Mouse (Mus musculus) megakaryocyte progenitor cell, adult 5-6 weeks (primary cell): ENCODE measurements at regions not wholly inside any gene's neighbourhood (a gene's known extent, or its start where the extent isn't known, plus 50 kb on each side); places are given as distances from the start of the nearest gene placed in this dataset.
A peak's percentile ranks its signal among the peaks of the same experiment; 100 is the strongest.

ENCODE experiments used
- ATAC-seq: replicated peaks from 2 replicates; pipeline ENCODE4 v1.8.0; 2016; ENCODE audit warnings: mild to moderate bottlenecking, moderate TSS enrichment, inconsistent platforms; ENCODE audit not compliant: poor library complexity

DNA sequence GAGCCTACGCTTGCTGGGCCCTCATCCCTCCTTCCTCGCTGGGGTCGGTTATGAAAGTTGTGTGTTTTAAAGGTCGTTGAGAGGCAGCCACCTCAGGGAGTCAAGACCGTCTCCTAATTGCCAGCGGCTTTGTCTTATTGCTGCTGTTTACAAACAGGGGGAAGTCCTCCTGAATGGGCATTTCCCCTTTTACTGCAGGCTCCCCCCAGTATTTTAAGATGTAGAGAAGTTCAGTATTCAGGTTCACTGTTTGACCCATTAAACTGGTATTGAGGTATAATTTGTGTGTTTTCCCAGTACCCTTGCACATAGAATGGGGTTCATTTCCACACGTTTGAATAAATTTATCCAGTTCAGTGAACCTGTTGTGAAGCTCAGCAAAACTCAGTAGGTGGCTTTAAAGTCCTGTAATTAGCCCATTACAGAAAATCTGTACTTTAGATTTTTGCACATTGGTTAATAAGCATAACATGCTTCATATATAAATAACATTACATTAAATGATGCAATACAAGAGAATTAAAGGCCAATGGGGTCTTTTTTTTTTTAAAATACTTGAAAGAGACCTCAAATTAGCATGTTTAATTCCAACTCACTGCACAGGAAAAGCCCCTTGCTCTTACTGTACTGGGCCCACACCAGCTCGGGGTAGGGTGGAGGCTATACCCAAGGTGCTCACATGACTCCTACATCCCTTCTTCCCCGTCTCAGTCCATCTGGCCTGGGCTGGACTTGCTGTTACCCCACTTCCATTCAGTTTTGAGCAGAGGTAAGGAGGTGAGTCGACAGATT lies 63.7 kb downstream of the Nkx2-1 start:
- no peak for ATAC-seq

GRCm38 (mm10) chr12:56470932-56471500 lies 65.7 kb downstream of the Nkx2-1 start:
- no peak for ATAC-seq

- ATAC-seq: no peak
Measured at GRCm38 (mm10) chr12:56459508-56460119, 77.1 kb downstream of the Nkx2-1 start.

DNA sequence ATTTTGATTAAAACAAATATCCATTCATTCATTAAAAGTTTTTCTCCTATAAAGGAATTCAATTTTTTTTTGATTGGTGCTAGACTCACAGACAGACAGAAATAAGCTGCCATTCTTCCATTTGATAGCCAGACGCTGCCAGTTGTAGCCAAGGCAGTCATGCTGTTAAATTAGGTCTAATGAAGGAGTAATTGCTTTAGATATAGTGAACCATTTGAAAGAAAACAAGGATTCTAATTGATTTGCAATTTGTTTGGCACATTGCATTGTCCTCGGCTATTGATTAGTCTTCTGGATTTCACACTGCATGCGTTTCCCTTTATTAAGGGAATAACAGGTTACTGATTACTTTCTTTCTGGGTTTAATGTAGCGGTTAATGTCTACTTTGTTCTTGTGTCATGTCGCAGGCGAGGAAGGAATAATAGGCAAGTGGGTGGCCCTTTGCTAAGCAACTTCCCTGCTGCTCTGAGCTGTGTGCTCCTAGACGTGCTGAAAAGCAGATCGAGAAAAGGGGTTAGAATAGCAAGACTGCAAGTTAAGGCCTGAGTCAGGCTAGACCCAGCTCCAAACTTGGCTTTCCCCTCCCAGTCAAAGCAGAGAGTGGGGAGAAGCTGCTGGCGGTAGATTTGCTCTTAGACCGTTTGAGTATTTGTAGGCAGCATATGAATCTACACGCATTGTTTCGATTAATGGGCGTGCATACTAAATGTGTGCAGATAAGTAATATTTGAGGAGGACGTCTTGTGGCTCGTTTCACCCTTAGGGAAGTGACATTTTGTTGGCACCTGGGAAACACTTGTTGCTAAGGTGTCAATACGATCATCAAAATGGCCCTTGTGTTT lies 77.8 kb downstream of the Nkx2-1 start:
- no peak for ATAC-seq

- no peak for ATAC-seq
Measured at GRCm38 (mm10) chr12:56457951-56458350, 78.8 kb downstream of the Nkx2-1 start.

DNA sequence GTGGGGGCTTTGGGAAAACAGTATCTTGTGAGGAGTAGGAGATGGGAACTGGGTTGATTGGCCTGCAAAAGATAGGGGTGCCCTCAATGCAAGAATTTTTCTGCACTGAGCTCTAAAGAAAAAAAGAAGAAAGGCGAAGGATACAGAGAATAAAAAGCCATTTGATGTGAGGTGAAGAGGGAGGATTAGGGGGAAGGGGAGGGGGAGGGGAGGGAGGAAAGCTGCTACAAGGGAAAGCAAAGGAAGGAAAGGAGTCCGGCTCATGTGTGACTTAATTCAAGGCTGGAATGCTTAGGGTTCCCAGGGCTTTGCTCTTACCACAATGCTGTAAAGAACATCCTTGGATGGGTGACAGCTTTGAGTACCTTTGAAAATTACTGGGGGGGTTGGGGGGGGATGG lies 79.4 kb downstream of the Nkx2-1 start:
- ATAC-seq: no peak

DNA sequence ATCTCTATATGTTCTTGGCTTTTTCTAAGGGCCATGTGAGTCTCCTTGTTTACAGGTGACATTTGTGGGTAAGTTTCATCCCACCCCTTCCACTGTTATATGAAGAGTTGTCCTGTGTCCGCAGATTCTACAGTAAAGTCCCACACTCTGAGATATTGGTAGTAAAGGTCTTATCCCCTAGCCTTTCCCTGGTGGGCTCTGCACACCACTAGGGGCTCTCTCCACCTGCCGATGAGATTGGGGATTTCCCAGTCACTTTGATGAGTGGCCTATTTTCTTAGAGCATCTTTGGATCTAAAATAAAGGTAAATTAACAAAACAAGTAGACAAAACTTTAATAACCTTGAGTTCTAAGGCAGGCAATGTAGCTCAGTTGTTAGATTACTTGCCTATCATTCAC lies 86.4 kb downstream of the Nkx2-1 start:
- no peak for ATAC-seq

DNA sequence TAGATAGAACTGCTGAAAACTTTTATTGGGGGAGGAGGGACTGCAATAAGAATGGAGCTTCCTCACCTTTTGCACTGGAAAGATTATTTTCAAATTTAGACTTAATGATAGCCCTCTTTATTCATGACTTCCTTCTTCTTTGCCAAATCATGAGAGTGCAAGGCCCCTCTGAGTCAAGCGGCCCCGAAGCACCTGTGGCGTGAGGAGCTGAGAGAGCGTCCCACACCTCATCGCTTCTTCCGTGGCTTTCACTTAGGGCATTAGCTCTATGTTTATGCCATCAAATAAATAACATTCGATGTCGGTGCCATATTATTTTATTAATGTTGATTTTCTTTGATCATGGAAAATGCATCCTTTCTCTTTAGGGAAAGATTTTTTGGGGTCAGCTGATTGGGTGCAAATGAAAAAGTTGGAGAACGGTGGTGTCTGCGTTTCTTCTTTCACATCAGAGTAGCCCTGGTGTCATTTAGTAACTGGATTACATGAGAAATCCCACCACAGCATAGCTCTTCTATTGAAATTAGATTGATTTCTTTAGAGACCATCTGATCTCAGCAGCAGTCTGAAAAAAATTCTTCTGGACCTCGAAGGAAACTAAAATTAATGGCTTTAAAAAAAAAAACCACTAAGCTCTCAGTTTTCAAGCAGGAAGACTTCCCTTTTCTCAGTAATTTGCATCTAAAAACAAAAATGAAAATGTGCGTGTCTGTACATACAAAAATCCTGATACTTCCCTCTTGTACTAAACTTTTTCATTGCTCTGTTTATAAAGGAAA lies 87.7 kb downstream of the Nkx2-1 start:
- no peak for ATAC-seq

GRCm38 (mm10) chr12:56441166-56441817 lies 95.4 kb downstream of the Nkx2-1 start:
- no peak for ATAC-seq

- ATAC-seq: peak; percentile 96
Measured at GRCm38 (mm10) chr12:56440068-56440847, 94.6 kb upstream of the Mbip start.

GRCm38 (mm10) chr12:56438384-56438783 lies 92.7 kb upstream of the Mbip start:
- no peak for ATAC-seq

DNA sequence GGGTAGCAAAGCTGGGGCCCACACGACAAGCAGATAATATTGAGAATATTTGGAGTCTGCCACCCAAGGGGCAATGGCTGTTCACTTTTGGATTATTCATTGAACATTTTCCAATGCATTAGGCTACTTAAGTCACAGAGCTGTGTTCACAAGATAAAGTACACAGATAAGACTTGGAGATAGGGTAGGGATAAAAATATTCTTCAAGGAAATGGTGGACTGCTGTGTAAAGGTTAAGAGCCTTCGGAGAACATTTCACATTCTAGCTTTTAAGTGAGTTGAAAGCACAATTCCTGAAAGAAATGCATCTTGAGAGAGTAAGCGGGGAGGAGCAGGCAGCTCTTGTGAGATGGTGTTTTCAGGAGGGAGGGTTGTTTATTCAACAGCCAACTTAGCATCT lies 92.3 kb upstream of the Mbip start:
- ATAC-seq: no peak

DNA sequence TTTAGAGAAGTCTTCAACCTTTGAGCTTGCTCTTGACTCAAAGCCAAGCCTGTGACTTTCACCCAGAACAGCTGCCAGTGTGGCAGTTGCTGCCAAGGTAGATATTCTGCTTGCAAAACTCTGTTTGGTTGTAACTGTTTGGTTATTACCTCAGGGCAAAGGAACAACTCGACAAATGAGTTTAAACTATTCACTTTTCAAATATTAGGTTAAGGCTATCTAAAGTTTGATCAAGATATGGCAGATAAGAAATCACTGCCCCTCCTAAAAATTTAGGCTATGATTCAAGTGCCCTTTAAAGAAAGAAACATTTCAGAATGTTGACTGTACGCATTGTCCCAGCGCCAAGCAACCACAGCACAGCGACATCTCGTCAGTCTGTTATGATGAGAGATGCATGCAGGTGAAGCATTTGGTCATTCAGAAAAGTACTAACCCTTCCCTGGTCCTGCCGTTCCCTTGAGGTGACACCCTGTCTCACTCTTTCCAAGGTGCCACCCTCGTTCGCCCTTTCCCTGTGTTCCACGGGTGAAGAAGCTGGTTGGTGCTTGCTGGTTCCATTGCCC lies 81.1 kb upstream of the Mbip start:
- ATAC-seq: no peak

DNA sequence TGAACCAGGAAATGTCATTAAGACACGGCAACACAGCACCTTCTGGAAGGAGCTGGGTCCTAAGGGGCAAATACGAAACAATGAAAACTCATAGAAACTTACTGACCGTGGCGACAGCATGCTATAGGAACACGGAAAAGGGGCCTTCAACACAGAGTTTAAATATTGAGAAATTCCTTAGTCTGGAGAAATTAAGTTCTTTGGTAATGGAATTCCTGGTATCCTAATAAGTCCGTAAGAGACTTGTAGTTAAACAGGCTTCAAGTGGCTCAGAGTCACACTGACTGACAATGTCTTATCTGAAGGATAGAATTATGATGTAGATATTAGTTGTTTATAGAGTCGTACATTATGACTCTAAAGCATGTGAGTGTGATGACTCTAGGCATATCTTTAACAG lies 70.4 kb upstream of the Mbip start:
- ATAC-seq: no peak

GRCm38 (mm10) chr12:56414861-56415765 lies 69.4 kb upstream of the Mbip start:
- no peak for ATAC-seq

GRCm38 (mm10) chr12:56405658-56406057 lies 60.0 kb upstream of the Mbip start:
- ATAC-seq: no peak

DNA sequence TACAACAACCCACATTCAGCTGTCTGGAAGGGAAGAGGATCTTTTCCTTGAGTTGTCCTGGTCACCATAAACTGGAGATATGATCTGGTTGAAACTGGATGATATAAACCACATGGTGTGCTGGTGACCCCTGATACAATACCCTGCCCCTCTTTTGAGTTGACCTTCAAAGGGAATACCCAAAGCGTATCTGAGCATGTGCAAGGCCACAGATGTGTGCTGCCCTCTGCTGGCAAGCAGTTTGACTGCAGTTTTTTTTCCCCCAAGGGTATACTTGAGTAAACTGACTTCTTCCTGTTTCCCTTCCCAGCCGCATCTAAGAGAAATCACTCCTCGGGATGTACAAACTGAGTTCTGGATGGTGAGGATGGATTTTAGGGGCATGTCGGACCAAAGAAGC lies 59.1 kb upstream of the Mbip start:
- peak; percentile 92 for ATAC-seq

DNA sequence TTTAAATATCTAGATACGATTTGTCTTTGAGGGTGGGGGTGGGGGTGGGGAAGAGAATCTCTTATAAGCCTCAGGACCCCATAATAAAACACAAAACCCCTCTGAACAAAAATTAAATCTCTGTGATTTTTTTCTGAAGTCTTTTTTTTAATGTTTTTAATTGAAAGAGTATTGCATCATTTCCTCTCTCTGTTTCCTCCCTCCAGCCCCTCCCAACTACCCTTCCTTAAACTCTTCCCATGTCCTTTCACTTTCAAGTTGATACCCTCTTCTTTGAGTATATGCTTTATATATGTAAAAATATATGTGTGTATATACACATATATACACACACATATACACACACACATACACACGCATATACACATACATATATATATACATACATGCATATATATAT lies 58.6 kb upstream of the Mbip start:
- 0 out of 2 replicates have a peak, but pooled peaks have one; percentile 52 for ATAC-seq
